Mouse (Mus musculus) hindbrain, postnatal 0 days (tissue): ENCODE data around the gene Slc24a3. TPM values are rescaled to one million over a fixed set of nuclear protein-coding genes. Genes with fewer than 3 reads are reported as not detected.
A peak's percentile ranks its signal among the peaks of the same experiment; 100 is the strongest.

Experiments used
- ATAC-seq: fragments of 200-750 bp; cut with Nextera tagmentation; 2 replicates; pipeline ENCODE4 v1.8.0; 2017; ENCODE audit warnings: mild to moderate bottlenecking, moderate TSS enrichment, moderate library complexity
- DNase-seq: peaks from one replicate; pipeline ENCODE4 v3.0.0-alpha.2; 2015; ENCODE audit warnings: low spot score
- H3K27ac ChIP-seq: fragments of 300-500 bp; sonication (generic); 2 replicates; pipeline ENCODE4 v1.5.1; 2014; ENCODE audit warnings: mild to moderate bottlenecking
- H3K27me3 ChIP-seq: fragments of 300-500 bp; sonication (generic); 2 replicates; pipeline ENCODE4 v1.6.1; 2014; ENCODE audit warnings: low read length, mixed read lengths; ENCODE audit not compliant: insufficient read depth
- H3K36me3 ChIP-seq: fragments of 300-500 bp; sonication (generic); 2 replicates; pipeline ENCODE4 v1.6.1; 2014; ENCODE audit warnings: low read length, mixed read lengths; ENCODE audit not compliant: insufficient read depth
- H3K4me1 ChIP-seq: fragments of 300-500 bp; sonication (generic); 2 replicates; pipeline ENCODE4 v1.6.1; 2014; ENCODE audit warnings: antibody characterized with exemption, low read length, mixed read lengths; ENCODE audit not compliant: insufficient read depth
- H3K4me2 ChIP-seq: fragments of 300-500 bp; sonication (generic); 2 replicates; pipeline ENCODE4 v1.6.1; 2014; ENCODE audit warnings: low read depth, mild to moderate bottlenecking, low read length, moderate library complexity, mixed read lengths
- H3K4me3 ChIP-seq: fragments of 300-500 bp; sonication (generic); 2 replicates; pipeline ENCODE4 v1.5.1; 2014; ENCODE audit warnings: low read length
- H3K9ac ChIP-seq: fragments of 300-500 bp; sonication (generic); replicated peaks from 2 replicates; pipeline ENCODE4 v1.6.1; 2014; ENCODE audit warnings: mild to moderate bottlenecking, low read length, moderate library complexity, mixed read lengths
- H3K9me3 ChIP-seq: fragments of 300-500 bp; sonication (generic); 2 replicates; pipeline ENCODE4 v1.6.1; 2016; ENCODE audit warnings: low read length, mixed read lengths
- CTCF ChIP-seq: IDR thresholded peaks from 2 replicates; pipeline ENCODE4 v1.5.1; 2016; ENCODE audit warnings: antibody characterized with exemption, control low read depth, low read depth
- WGBS: fragments of 180-500 bp; shearing (Covaris S2); extraction: QIAGEN DNeasy Blood & Tissue Kit; methylation state at CpG from one replicate; pipeline ENCODE4 v1.1.7; 2014; 5-methylcytosine and 5-hydroxymethylcytosine counted together
- polyA plus RNA-seq: library from polyadenylated mRNA; unstranded; fragments of >200 nt; fragmentation: Nextera tagmentation; extraction: Ambion mirVana; gene quantifications from 2 replicates; pipeline ENCODE4 v1.2.1, GENCODE M21; 2015
- total RNA-seq: library from RNA; depleted of rRNA; stranded (reverse); fragments of >200 nt; gene quantifications from 2 replicates; pipeline ENCODE4 v1.2.3, GENCODE M21; 2014

The Slc24a3 gene
- total and polyA plus RNA-seq, 2 experiments from 2014 or later: 28.5 to 63.3 TPM

- no peak for ATAC-seq
- TF ChIP-seq CTCF: no peak
- H3K4me2 ChIP-seq: no peak overlapping the region
- 85% methylated on average over 2 of the region's 2 CpGs for WGBS
- H3K9me3 ChIP-seq: no peaks in the 10 kb centered on the region
- no peaks in the 10 kb centered on the region for H3K36me3 ChIP-seq
- no peak for DNase-seq
- H3K4me1 ChIP-seq: no peaks in the 10 kb centered on the region
- H3K27me3 ChIP-seq: no peaks in the 10 kb centered on the region
- H3K27ac ChIP-seq: no peak overlapping the region
- no peak overlapping the region for H3K9ac ChIP-seq
- H3K4me3 ChIP-seq: no peak overlapping the region
Observed at GRCm38 (mm10) chr2:145566904-145567303, 399.4 kb downstream of the Slc24a3 start.

- no peak for ATAC-seq
- WGBS: 70% methylated on average over 3 of the region's 3 CpGs
- no peak overlapping the region for H3K4me3 ChIP-seq
- H3K4me2 ChIP-seq: no peak overlapping the region
- no peak overlapping the region for H3K9ac ChIP-seq
- no peak overlapping the region for H3K27ac ChIP-seq
- H3K27me3 ChIP-seq: no peaks in the 10 kb centered on the region
- no peak for DNase-seq
- TF ChIP-seq CTCF: no peak
- no peaks in the 10 kb centered on the region for H3K4me1 ChIP-seq
- H3K9me3 ChIP-seq: no peaks in the 10 kb centered on the region
- no peaks in the 10 kb centered on the region for H3K36me3 ChIP-seq
Observed at GRCm38 (mm10) chr2:145571943-145572342, 404.4 kb downstream of the Slc24a3 start.

- Histone ChIP-seq H3K27me3 (no peaks in the 10 kb centered on the region), H3K4me3 (no peak overlapping the region), H3K36me3 (no peaks in the 10 kb centered on the region), H3K4me2 (no peak overlapping the region), H3K9me3 (no peaks in the 10 kb centered on the region), H3K27ac (no peak overlapping the region), H3K9ac (no peak overlapping the region), H3K4me1 (no peaks in the 10 kb centered on the region)
- 82% methylated on average over 4 of the region's 4 CpGs for WGBS
- ATAC-seq (no peak), DNase-seq (no peak)
- TF ChIP-seq CTCF: no peak
Observed at GRCm38 (mm10) chr2:145574148-145574547, 406.6 kb downstream of the Slc24a3 start.

GRCm38 (mm10) chr2:145583103-145583502 lies 415.5 kb downstream of the Slc24a3 start:
- no peak overlapping the region for H3K4me2 ChIP-seq
- no peak overlapping the region for H3K4me3 ChIP-seq
- no peaks in the 10 kb centered on the region for H3K27me3 ChIP-seq
- H3K9ac ChIP-seq: no peak overlapping the region
- no peak overlapping the region for H3K27ac ChIP-seq
- no peaks in the 10 kb centered on the region for H3K4me1 ChIP-seq
- no peak for DNase-seq
- ATAC-seq: no peak
- no peaks in the 10 kb centered on the region for H3K9me3 ChIP-seq
- H3K36me3 ChIP-seq: no peaks in the 10 kb centered on the region
- TF ChIP-seq CTCF: no peak
- WGBS: 60% methylated on average over 3 of the region's 3 CpGs

- Histone ChIP-seq H3K4me2 (no peak overlapping the region), H3K36me3 (no peaks in the 10 kb centered on the region), H3K9ac (no peak overlapping the region), H3K4me1 (no peaks in the 10 kb centered on the region), H3K27ac (no peak overlapping the region), H3K27me3 (no peaks in the 10 kb centered on the region), H3K4me3 (no peak overlapping the region), H3K9me3 (no peaks in the 10 kb centered on the region)
- DNase-seq: no peak
- ATAC-seq: no peak
- WGBS: 79% methylated on average over 3 of the region's 3 CpGs
- no peak for TF ChIP-seq CTCF
Observed at GRCm38 (mm10) chr2:145585437-145585836, 417.9 kb downstream of the Slc24a3 start.

- WGBS: 65% methylated on average over 8 of the region's 8 CpGs
- Histone ChIP-seq H3K4me2 (no peak overlapping the region), H3K4me1 (no peaks in the 10 kb centered on the region), H3K27me3 (no peaks in the 10 kb centered on the region), H3K27ac (no peak overlapping the region), H3K9me3 (no peaks in the 10 kb centered on the region), H3K36me3 (no peaks in the 10 kb centered on the region), H3K9ac (no peak overlapping the region), H3K4me3 (no peak overlapping the region)
- ATAC-seq (peak; percentile 94), DNase-seq (peak; percentile 86)
- TF ChIP-seq CTCF: peak; percentile 96
Observed at GRCm38 (mm10) chr2:145588009-145588737, 420.6 kb downstream of the Slc24a3 start.

- H3K27me3 ChIP-seq: no peaks in the 10 kb centered on the region
- H3K4me3 ChIP-seq: no peak overlapping the region
- H3K4me2 ChIP-seq: no peak overlapping the region
- no peaks in the 10 kb centered on the region for H3K36me3 ChIP-seq
- ATAC-seq: no peak
- no peak overlapping the region for H3K9ac ChIP-seq
- 84% methylated on average over 8 of the region's 8 CpGs for WGBS
- TF ChIP-seq CTCF: no peak
- DNase-seq: no peak
- no peaks in the 10 kb centered on the region for H3K4me1 ChIP-seq
- H3K9me3 ChIP-seq: no peaks in the 10 kb centered on the region
- H3K27ac ChIP-seq: no peak overlapping the region
Observed at GRCm38 (mm10) chr2:145591881-145592280, 424.3 kb downstream of the Slc24a3 start.
